Mouse (Mus musculus): Measurements from ENCODE around the gene Plcb1. TPM values are rescaled to one million over a fixed set of nuclear protein-coding genes. Genes with fewer than 3 reads are reported as not detected.
"Not testable (repeated sequence)": the region's sequence is repeated elsewhere in the genome, so short reads cannot be mapped to it uniquely, and the experiment has no call there.

The Plcb1 gene
- polyA plus RNA-seq, 1 experiment from 2014 or later = 30.1 TPM

- no peak for ATAC-seq (replicated peaks; ENCODE audit: low FRiP score)
- Histone ChIP-seq H3K27me3 (no peaks in the 10 kb centered on the region), H3K9me3 (replicated peaks) (no peaks in the 10 kb centered on the region), H3K9ac (no peak overlapping the region), H3K4me2 (no peak overlapping the region), H3K27ac (no peak overlapping the region), H3K36me3 (no peaks in the 10 kb centered on the region), H3K4me3 (replicated peaks) (no peak overlapping the region), H3K4me1 (no peaks in the 10 kb centered on the region)
- WGBS = 74% methylated on average over 9 of the region's 9 CpGs
These were observed 203.9 kb downstream of the Plcb1 start for GRCm38 (mm10) chr2:134989650-134990292.

- Histone ChIP-seq H3K4me3 (replicated peaks) (no peak overlapping the region), H3K27me3 (no peaks in the 10 kb centered on the region), H3K9ac (no peak overlapping the region), H3K36me3 (no peaks in the 10 kb centered on the region), H3K4me1 (no peaks in the 10 kb centered on the region), H3K27ac (no peak overlapping the region), H3K9me3 (replicated peaks) (no peaks in the 10 kb centered on the region), H3K4me2 (no peak overlapping the region)
- ATAC-seq (replicated peaks; ENCODE audit: low FRiP score) = no peak
- 94% methylated on average over 1 of the region's 1 CpGs for WGBS
These were observed 221.3 kb downstream of the Plcb1 start for GRCm38 (mm10) chr2:135007134-135007533.

GRCm38 (mm10) chr2:135007885-135008284 lies 222.0 kb downstream of the Plcb1 start:
- 93% methylated on average over 2 of the region's 2 CpGs for WGBS
- H3K27me3 ChIP-seq; H3K9ac ChIP-seq; ATAC-seq (replicated peaks; ENCODE audit: low FRiP score); H3K36me3 ChIP-seq; H3K4me3 ChIP-seq (replicated peaks); H3K27ac ChIP-seq; H3K4me1 ChIP-seq; H3K9me3 ChIP-seq (replicated peaks); H3K4me2 ChIP-seq: not testable (repeated sequence)

GRCm38 (mm10) chr2:135010371-135010770 lies 224.5 kb downstream of the Plcb1 start:
- Histone ChIP-seq H3K4me1 (no peaks in the 10 kb centered on the region), H3K27me3 (no peaks in the 10 kb centered on the region), H3K4me3 (replicated peaks) (no peak overlapping the region), H3K36me3 (no peaks in the 10 kb centered on the region), H3K27ac (no peak overlapping the region), H3K4me2 (no peak overlapping the region), H3K9ac (no peak overlapping the region), H3K9me3 (replicated peaks) (no peaks in the 10 kb centered on the region)
- no peak for ATAC-seq (replicated peaks; ENCODE audit: low FRiP score)
- WGBS = 80% methylated on average over 8 of the region's 8 CpGs

GRCm38 (mm10) chr2:135015501-135015900 lies 229.6 kb downstream of the Plcb1 start:
- H3K9ac ChIP-seq = no peak overlapping the region
- no peaks in the 10 kb centered on the region for H3K9me3 ChIP-seq (replicated peaks)
- no peak overlapping the region for H3K4me2 ChIP-seq
- 56% methylated on average over 6 of the region's 6 CpGs for WGBS
- H3K4me1 ChIP-seq = peaks cover 6% of the 10 kb centered on the region; the same call in 1 of the 2 replicates
- no peaks in the 10 kb centered on the region for H3K27me3 ChIP-seq
- H3K27ac ChIP-seq = no peak overlapping the region
- no peak for ATAC-seq (replicated peaks; ENCODE audit: low FRiP score)
- H3K36me3 ChIP-seq = no peaks in the 10 kb centered on the region
- H3K4me3 ChIP-seq (replicated peaks) = no peak overlapping the region

GRCm38 (mm10) chr2:135018275-135018674 lies 232.4 kb downstream of the Plcb1 start:
- Histone ChIP-seq H3K9me3 (replicated peaks) (no peaks in the 10 kb centered on the region), H3K27ac (no peak overlapping the region), H3K4me1 (peaks cover 6% of the 10 kb centered on the region; the same call in 1 of the 2 replicates), H3K9ac (no peak overlapping the region), H3K27me3 (no peaks in the 10 kb centered on the region), H3K4me2 (no peak overlapping the region), H3K36me3 (no peaks in the 10 kb centered on the region), H3K4me3 (replicated peaks) (no peak overlapping the region)
- 46% methylated on average over 1 of the region's 1 CpGs for WGBS
- no peak for ATAC-seq (replicated peaks; ENCODE audit: low FRiP score)

- no peak for ATAC-seq (replicated peaks; ENCODE audit: low FRiP score)
- WGBS = 73% methylated on average over 2 of the region's 2 CpGs
These were observed 232.8 kb downstream of the Plcb1 start for GRCm38 (mm10) chr2:135018708-135019107.

GRCm38 (mm10) chr2:135019588-135019987 lies 233.7 kb downstream of the Plcb1 start:
- H3K4me1 ChIP-seq = peaks cover 6% of the 10 kb centered on the region; the same call in 1 of the 2 replicates
- no peak overlapping the region for H3K4me2 ChIP-seq
- H3K36me3 ChIP-seq = no peaks in the 10 kb centered on the region
- H3K27ac ChIP-seq = no peak overlapping the region
- H3K4me3 ChIP-seq (replicated peaks) = no peak overlapping the region
- no peak for ATAC-seq (replicated peaks; ENCODE audit: low FRiP score)
- no peak overlapping the region for H3K9ac ChIP-seq
- H3K27me3 ChIP-seq = no peaks in the 10 kb centered on the region
- H3K9me3 ChIP-seq (replicated peaks) = no peaks in the 10 kb centered on the region
- 90% methylated on average over 1 of the region's 1 CpGs for WGBS

More at GRCm38 (mm10) chr2:135018708-135019107, 232.8 kb downstream of the Plcb1 start:
- Histone ChIP-seq H3K27me3 (no peaks in the 10 kb centered on the region), H3K4me1 (peaks cover 6% of the 10 kb centered on the region; the same call in 1 of the 2 replicates), H3K9ac (no peak overlapping the region), H3K36me3 (no peaks in the 10 kb centered on the region), H3K9me3 (replicated peaks) (no peaks in the 10 kb centered on the region), H3K4me3 (replicated peaks) (no peak overlapping the region), H3K4me2 (no peak overlapping the region), H3K27ac (no peak overlapping the region)

GRCm38 (mm10) chr2:135029288-135029687 lies 243.4 kb downstream of the Plcb1 start:
- Histone ChIP-seq H3K9ac (no peak overlapping the region), H3K9me3 (replicated peaks) (no peaks in the 10 kb centered on the region), H3K4me2 (no peak overlapping the region), H3K4me3 (replicated peaks) (no peak overlapping the region), H3K27me3 (no peaks in the 10 kb centered on the region), H3K4me1 (no peaks in the 10 kb centered on the region), H3K27ac (no peak overlapping the region), H3K36me3 (no peaks in the 10 kb centered on the region)
- ATAC-seq (replicated peaks; ENCODE audit: low FRiP score) = no peak
- WGBS = 76% methylated on average over 5 of the region's 5 CpGs

- no peak overlapping the region for H3K9ac ChIP-seq
- H3K36me3 ChIP-seq = no peaks in the 10 kb centered on the region
- no peaks in the 10 kb centered on the region for H3K9me3 ChIP-seq (replicated peaks)
- no peak overlapping the region for H3K27ac ChIP-seq
- no peak overlapping the region for H3K4me2 ChIP-seq
- H3K4me1 ChIP-seq = no peaks in the 10 kb centered on the region
- no peak for ATAC-seq (replicated peaks; ENCODE audit: low FRiP score)
- no peak overlapping the region for H3K4me3 ChIP-seq (replicated peaks)
- 63% methylated on average over 6 of the region's 6 CpGs for WGBS
- no peaks in the 10 kb centered on the region for H3K27me3 ChIP-seq
These were observed 243.8 kb downstream of the Plcb1 start for GRCm38 (mm10) chr2:135029700-135030099.

GRCm38 (mm10) chr2:135035640-135036260 lies 249.9 kb downstream of the Plcb1 start:
- Histone ChIP-seq H3K4me1 (peaks cover 3% of the 10 kb centered on the region; the same call in 1 of the 2 replicates), H3K4me2 (no peak overlapping the region), H3K27ac (no peak overlapping the region), H3K27me3 (no peaks in the 10 kb centered on the region), H3K4me3 (replicated peaks) (no peak overlapping the region), H3K36me3 (no peaks in the 10 kb centered on the region), H3K9ac (no peak overlapping the region), H3K9me3 (replicated peaks) (no peaks in the 10 kb centered on the region)
- no peak for ATAC-seq (replicated peaks; ENCODE audit: low FRiP score)
- WGBS = 6% methylated on average over 4 of the region's 4 CpGs

- H3K4me2 ChIP-seq = no peak overlapping the region
- H3K9ac ChIP-seq = no peak overlapping the region
- no peaks in the 10 kb centered on the region for H3K4me1 ChIP-seq
- H3K4me3 ChIP-seq (replicated peaks) = no peak overlapping the region
- H3K36me3 ChIP-seq = no peaks in the 10 kb centered on the region
- no peaks in the 10 kb centered on the region for H3K27me3 ChIP-seq
- no peaks in the 10 kb centered on the region for H3K9me3 ChIP-seq (replicated peaks)
- no peak overlapping the region for H3K27ac ChIP-seq
- 80% methylated on average over 2 of the region's 2 CpGs for WGBS
- no peak for ATAC-seq (replicated peaks; ENCODE audit: low FRiP score)
These were observed 262.9 kb downstream of the Plcb1 start for GRCm38 (mm10) chr2:135048791-135049190.

Data from kidney, embryonic 15.5 days (tissue).